Mouse (Mus musculus): ENCODE measurements around the gene Ldb2. TPM values are rescaled to one million over a fixed set of nuclear protein-coding genes. Genes with fewer than 3 reads are reported as not detected.
A peak's percentile ranks its signal among the peaks of the same experiment; 100 is the strongest.

Ldb2 gene
- total RNA-seq (2021) = 10 to 100 TPM; 29.8 to 31.9 TPM
- long read RNA-seq, experiment 1, transcript Ldb2-201 (8 exons, 2,418 nt) = major isoform, 8 of 20 reads
- long read RNA-seq, experiment 1, partial matches to known transcripts = 3 of 20 reads
- long read RNA-seq, experiment 1, other reads (novel, unspliced or antisense) = 6 of 20 reads
- long read RNA-seq, experiment 2, transcript Ldb2-201 (8 exons, 2,418 nt) = major isoform, 9 of 20 reads
- long read RNA-seq, experiment 2, partial matches to known transcripts = 1 of 20 reads
- long read RNA-seq, experiment 2, other reads (novel, unspliced or antisense) = 5 of 20 reads

DNA sequence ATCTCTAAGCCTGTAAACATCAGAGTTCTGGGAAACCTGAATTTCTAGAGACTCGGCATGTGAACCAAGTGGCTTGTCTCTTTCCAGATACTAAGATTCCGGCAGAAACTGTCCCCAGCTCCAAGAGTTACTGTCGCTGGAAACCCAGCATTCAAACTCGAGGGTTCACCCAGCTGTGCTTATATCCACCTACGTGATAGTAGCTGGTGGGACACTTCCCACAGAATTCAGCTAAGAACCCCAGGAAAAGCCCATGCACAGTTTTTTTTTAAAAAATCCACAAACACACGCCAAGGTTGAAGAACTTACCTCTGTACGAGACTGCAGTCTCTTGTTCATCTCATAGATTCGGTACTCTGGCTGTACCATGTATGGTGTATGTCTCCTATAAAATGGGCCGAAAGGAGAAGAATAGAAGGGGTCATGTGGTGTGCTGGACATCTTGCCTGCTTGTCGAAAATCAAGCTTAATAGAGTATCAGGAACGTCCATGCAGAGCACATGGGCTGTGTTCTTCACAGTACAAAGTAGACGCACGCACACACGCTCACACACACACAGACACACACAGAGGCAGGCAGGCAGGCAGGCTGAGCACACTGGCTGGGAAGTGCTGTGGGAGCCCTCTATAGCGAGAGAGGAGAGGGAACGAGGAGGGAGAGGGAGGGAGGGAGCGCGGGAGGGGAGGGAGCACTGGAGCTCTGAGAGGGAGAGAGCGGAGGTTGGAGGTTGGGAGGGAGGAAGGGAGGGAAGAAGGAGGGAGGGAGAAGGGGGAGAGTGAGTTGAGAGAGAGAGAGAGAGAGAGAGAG lies at the start of gene Ldb2:
Gene Ldb2 (minus strand): TSS at position 628 of the 808 bp plus-strand sequence.
- DNase-seq (ENCODE audit: low spot score in 2 of 2) = peak; percentile 20 to 52

DNA sequence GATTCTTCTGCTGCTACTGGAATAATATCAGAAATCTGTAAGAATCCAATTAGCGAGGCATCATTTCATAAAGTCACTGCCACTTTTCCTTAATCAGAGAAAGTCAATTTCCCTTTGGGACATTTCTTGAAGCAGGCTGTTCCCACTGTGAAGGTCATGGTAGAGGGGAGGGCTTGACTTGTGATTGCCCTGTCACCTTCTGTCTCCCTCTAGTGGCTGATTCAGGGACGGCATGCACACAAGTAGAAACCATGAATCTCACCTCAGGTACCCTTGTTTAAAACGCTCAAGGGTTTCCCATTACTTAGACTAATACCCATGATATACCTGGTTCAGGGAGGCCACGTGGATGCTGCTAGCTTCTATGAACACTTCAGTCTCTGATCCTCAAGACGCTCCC lies 31.8 kb upstream of the Ldb2 start:
- peak in 1 of 2 experiments; percentile 8 for DNase-seq (ENCODE audit: low spot score in 2 of 2)

DNA sequence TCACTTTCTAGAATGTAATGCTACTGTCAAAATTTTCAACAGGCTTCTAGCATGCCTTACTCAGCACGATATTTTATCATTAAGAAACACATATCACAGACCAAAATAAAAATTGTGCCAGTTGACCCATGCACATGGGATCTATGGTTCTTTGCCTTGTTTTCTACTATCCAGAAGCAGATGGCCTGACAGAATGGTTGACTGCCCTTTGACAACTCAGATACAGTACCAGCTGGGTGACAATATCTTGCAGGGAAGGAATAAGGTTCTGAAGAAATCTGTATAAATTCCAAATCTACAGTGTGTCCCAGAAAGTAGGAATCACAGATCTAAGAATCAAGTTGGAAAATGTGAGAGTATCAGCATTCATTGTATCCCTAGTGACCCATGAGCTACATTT lies 16.0 kb upstream of the Ldb2 start:
- no peak for DNase-seq (ENCODE audit: low spot score in 2 of 2)

DNA sequence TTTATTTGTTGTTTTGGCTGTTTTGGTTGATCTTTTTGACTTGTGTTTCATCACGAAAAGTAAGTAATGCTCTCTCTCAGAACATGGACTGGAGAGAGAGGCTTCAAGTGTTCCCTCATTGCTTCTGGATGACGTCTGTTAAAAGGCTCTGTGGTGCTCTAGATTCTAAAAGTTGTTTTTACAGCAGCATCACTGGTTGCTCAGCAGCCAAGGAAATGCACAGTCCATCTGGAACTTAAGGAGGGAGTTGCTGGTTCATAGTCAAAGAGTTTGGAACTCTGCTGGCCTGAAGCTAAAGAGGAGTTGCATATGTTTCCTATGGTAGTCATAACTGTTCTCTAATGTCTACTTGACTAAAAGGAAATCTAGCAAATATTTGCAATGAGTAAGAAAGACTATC lies 6.5 kb upstream of the Ldb2 start:
- no peak for DNase-seq (ENCODE audit: low spot score in 2 of 2)

DNA sequence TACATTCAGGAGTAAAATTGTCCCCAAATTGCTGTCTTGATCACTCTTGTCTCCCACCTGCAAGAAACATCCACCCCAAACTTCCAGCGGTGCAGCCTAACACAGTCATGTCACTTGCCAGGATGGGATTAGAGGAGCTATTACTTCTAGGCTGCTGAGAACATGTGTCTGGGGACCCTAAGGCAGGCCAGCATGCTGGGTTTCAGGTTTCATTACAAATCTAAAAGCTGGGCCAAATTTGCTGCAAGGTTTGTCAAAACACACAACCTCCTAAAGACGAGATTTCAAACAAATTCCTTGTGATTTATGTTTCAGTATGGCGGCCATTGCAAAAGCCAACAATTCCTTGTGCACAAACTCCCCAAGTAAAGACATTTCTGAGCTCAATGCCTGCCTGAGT lies 1.6 kb upstream of the Ldb2 start:
- DNase-seq (ENCODE audit: low spot score in 2 of 2) = no peak

DNA sequence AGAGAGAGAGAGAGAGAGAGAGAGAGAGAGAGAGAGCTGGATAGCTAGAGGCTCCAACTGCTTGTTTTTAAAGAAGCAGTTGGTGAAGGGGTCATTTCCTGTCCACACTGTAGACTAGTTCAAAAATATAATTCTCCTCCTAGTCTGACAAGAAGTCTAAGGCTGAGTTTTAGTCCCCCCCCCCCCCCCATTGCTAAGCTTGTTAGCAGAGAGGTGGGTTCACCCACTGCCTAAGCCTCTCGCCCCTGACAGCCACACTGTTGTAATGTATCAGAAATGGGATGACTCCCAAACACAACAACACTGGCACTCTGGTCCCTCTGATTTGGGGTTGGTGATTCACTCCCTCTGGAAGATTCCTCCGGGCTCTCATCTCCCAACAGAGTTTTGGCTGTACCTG lies 381 bp upstream of the Ldb2 start:
- DNase-seq (ENCODE audit: low spot score in 2 of 2) = no peak

DNA sequence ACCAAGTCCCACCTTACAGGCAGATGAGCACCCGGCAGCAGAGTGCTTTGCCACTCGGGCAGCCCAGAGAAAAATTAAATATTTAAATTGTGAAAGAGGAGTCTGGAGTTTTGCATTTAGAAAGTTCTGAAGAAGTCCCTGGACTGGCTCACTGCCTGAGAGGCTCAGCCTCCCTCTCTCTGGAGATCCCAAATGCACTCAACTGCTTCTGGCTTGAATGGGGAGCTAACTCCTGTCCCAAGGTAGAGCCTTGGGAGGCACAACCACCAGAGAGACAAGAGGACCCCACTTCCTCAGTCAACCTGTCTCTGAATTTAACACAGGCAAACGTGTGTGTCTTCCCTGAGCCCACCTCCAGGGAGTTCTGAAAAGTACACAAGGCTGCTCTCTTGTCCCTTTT lies 987 bp downstream of the Ldb2 start:
- no peak for DNase-seq (ENCODE audit: low spot score in 2 of 2)

DNA sequence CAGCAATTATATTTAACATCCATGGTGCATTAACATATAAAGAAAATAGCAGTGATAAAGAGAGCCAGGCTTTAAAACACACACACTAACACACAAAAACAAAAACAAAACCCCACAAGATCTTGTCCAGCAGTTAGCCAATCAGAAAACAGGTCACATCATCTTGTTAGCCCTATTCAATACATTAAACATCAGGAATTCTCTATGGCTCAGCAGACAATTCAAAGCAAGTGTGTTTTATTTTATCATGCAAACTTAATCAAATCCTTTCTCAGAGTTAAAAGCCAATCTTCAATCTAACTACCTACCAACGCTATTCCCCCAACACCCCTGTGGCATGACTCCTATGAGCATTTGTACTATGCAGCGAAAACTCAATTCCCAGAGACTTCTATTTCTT lies 1.4 kb downstream of the Ldb2 start:
- DNase-seq (ENCODE audit: low spot score in 2 of 2) = no peak

DNA sequence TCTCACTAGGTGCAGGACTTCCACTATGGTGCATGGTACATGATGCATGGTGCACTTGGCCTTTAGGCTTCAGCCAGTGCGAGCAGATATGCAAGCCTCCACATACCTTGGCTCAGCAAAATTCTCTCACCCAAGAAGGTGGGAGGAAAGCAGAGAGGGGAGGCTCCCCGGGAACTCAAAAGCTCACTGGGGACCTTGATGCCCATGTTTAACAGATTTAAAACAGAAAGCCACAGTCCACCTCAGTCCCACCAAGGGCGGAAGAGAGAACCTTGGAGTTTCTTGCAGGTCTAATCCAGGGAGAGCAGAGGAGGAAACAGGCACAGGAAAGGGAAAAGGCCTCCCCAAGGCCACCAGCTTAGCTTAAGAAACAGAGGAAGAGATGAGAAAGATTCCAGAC lies 14.9 kb downstream of the Ldb2 start:
- no peak for DNase-seq (ENCODE audit: low spot score in 2 of 2)

DNA sequence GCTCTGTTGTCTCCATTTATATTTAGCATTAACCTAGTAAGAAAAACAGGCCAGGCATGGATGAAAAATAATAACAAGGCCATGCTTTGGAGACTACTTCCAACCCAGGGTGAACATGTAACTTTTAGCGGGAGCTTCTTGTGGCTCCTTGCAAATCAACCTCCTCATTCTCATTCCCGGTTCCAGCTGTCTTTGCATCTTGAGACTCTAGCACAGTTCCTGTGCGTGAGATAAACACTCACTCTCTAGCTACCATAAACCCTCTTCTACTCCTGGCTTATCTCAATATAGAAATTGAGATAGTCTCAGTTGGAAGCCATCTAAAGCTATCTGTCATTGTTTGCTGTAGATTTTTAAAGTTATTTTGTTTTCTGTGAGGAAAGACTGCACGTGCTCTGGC lies 20.1 kb downstream of the Ldb2 start:
- no peak for DNase-seq (ENCODE audit: low spot score in 2 of 2)

DNA sequence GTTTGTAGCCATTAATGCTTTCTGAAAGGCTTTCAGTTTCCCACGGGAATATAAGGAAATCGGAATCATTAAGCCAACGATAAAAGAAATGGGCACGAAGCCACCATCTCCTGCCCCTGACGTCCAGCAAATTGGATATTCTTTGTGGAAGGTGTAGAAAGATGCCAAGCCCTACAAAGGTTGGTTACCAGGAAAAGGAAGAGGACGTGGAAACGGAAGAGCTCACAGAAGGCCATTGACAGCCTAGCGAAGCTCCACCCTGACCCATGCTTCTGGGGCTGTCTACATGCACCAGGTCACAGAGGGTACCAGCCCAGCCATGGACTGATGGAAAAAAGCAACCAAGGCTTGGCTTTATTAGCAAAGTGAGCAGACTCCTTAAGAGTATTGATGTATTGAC lies 31.0 kb downstream of the Ldb2 start:
- DNase-seq (ENCODE audit: low spot score in 2 of 2) = no peak

DNA sequence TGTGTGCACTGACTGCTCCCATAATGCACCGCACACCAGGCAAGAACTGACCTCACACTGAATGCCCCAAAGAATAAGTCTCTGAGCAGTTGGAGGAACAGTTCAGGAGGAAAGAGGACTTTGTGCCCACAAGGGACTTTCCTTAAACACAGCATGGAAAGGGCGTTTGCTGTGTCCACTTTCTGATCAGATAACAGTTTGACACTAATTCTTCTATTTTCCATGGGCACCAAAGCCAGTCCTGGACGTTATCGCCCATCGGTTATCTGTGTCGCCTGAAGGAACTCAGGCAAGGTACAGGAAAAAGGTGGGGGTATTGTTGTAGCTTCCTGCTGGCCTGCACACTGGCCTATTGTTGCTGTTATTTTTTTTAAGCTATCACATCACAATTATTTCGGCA lies 34.6 kb downstream of the Ldb2 start:
- no peak for DNase-seq (ENCODE audit: low spot score in 2 of 2)

DNA sequence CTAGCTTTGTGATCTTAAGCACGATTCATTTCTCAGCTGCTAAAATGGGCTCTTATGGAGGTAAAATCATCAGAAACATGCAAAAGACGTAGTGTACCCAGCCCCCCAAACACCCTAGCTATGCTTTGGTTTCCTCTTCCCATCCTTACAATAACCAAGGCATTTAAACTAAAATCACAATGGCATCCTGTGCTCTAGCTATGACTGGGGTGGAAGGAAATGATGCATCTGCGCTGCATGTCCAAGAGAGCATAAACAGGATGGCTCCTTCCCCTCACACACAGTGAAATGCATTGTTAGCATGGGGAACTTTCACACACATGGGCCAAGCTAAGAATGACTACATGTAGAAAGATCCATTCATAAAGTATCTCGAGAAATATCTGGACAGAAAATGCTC lies 40.3 kb downstream of the Ldb2 start:
- DNase-seq (ENCODE audit: low spot score in 2 of 2) = no peak

DNA sequence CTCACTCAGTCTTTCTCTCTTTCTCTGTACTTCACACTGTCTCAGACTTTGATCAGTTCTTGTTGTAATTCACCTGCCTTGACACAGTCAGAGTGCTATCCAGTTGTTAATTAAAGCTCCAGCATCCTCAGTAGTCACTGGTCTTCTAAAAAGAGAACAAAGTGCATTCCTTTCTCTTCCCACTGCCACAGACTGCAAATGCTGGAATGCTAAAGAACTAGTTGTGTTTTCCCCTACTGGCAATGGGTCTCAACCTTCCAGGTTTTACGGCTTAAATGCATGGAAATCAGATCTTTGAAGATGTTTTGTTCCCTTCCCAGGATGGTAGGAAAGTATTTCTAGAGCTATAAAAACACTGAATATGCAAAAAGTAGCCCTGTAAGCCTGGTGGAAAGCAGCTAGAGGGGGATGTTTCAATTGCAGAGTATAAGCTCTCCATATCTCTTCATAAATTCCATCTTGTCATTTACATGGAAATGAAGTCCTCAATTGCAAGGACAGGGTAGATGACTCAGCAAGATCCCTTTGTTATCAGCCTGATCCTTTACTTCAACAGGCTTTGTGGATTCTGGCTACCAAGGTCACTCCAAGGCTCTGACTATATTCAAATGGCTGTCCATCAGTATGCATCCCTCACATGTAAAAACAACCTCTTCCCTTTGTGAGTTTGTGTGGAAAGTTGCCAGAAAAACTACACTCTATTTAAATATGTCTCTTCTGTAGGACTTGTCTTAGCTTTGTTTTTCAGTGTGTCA lies 45.1 kb downstream of the Ldb2 start:
- no peak for DNase-seq (ENCODE audit: low spot score in 2 of 2)

DNA sequence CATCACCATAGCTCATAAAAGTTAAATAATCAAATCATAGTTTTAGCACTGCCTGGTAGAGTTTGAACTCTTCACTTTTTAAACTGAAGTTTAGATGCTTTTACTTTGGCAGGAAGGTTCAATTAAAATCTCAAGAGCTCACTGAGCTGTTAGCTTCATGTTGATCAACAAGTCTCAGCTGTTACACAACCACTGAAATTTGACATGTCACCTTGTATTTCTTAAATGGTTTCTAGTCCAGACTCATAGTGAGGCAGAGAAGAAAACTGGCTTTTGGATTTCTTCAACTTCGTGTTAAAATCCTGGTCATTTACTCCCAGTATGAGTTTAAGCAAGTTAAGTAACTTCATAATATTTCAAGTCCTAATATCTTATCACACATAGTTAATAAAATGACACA lies 53.8 kb downstream of the Ldb2 start:
- no peak for DNase-seq (ENCODE audit: low spot score in 2 of 2)

DNA sequence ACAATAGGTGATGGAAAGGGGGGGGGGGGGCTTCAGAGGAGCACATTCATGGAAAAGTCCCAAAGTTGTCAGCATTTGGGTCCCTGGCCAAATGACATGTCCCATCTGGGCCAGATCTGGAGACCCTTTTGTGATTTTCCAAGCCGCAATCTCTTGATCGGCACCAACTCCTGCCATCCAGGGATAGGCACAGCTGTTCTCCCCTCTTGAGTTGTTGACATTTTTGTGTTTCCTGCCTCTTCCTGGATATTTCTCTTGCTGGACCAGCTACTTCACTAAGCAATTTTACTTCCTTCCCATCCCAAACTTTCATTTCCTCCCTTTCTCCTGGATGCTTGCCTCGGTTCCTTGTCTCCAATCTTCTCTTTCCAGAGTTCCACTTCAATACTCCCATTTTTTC lies 63.1 kb downstream of the Ldb2 start:
- DNase-seq (ENCODE audit: low spot score in 2 of 2) = no peak

DNA sequence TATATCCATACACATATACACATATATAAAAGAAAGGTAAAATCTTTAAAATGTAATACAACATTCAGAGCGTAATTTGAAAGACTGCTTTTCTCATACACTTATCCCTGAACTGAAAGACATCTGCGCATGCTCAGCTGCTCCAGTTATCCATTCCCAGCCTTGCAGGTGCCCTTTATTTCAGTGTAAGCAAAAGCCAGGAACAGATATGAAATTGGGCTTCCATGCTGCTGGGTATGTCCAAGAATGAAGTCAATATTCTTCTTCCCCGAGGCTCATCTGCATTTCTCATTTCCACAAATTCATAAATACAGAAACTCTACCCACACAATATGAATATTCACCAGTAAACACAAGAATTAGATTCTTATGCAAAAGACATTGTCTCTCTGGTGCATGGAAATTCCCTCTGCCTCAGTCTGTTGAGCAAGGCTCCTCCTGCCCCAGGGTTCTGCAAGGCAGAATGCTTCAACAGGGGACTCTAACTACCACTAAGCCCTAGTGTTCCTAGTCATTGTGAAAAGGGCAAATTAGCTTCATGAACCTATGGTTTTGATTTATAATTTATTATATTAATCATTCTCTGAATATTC lies 65.3 kb downstream of the Ldb2 start:
- DNase-seq (ENCODE audit: low spot score in 2 of 2) = no peak

DNA sequence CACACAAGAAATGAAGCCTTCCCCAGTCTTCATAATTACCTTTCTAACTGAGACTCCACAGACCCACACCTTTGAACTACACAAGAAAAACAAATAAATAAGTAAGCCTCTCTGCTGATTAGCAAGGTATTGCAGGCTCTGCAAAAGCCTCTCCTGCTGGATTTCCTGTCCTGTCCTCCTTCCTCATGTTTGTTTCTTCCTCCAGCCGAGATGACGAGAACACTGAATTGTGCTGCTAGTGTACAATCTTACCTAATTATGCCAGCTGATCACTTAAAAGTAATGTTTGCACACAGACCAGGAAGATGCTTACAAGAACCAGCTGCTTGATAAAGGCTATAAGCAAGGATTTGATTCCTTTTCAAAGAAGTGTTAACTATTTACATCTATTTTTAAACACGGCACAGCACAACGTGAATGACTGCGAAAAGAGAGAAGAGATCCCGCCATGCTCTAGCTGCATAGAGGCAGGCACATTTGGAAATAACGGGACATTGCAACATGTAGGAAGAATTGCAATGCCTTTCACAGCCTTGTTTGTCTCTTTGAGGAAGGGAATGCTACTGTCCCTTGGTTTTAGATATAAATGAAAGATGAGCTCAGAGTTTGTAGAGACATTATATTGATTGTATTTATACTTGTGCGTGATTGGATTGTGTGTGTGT lies 69.7 kb downstream of the Ldb2 start:
- DNase-seq (ENCODE audit: low spot score in 2 of 2) = no peak

DNA sequence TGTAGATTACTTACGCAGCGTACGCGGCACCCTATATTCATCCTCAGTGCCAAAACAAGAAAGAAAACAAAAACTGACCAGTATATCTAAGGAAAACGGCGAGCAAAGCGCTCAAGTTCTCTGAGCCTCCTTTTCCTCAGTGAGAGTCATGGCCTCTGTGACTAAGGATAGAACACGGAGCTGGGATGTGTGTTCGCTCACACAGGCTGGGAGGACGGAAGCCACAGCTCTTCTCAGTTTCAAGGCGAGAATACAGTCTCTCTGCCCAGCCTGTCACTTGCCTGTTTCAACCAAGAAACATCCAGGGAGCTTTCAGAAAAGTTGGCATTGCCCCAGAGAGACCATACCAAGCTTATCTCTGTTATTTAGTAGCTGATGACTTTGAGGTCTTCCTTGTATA lies 71.5 kb downstream of the Ldb2 start:
- DNase-seq (ENCODE audit: low spot score in 2 of 2) = no peak

DNA sequence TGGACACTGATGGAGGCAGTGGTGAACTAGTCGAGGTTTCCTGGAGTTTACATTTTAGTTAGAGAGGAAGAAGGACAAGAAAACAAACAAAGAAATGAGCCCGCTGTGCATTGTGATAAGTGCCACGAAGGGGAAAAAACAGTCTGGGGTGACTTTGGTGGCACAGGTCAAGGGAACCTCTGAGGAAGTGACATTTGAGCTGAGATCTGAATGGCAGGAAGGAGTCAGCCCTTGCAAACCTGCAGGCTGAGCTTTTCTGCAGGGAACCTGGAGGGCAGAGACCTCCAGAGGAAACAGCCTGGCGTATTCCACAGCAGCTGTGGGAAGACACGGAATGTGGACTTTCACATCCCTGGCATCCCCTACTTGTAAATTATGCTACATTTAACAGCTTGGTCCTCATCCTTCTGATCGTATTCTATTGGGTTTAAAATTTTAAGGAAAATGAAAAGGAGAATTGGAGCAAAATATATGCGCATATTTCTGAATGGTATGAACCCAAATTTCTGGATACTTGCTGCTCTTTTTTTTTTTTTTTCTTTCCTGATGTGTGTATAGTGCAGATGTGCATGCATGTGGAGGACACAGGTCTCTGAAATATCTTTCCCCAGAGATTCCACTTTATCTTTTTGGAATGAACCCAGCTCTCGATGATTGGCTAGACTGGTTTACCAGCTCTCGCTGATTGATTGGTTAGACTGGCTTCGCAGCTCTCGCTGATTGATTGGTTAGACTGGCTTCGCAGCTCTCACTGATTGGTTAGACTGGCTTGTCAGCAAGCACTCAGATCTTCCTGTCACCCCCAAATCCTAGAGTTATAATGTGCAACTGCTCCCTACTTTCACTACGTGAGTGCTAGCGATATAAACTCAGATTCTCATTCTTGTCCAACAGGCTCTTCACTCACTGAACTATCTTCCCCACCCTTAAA lies 72.7 kb downstream of the Ldb2 start:
- DNase-seq (ENCODE audit: low spot score in 2 of 2) = no peak

Data from gastrocnemius, postnatal 4 days (tissue).